Mouse (Mus musculus) regulatory T cell (primary cell): Measurements from ENCODE around the gene Cdsn.
"Not testable (repeated sequence)": the region's sequence is repeated elsewhere in the genome, so short reads cannot be mapped to it uniquely, and the experiment has no call there.

ENCODE experiments used
- in situ Hi-C: fragments of 300-600 bp; cut with MboI, MseI; formaldehyde crosslinking; loops from one replicate; pipeline ENCODE4 v1.15.1; 2025; ENCODE audit warnings: high pct_unique_total_duplicates

Cdsn gene

DNA sequence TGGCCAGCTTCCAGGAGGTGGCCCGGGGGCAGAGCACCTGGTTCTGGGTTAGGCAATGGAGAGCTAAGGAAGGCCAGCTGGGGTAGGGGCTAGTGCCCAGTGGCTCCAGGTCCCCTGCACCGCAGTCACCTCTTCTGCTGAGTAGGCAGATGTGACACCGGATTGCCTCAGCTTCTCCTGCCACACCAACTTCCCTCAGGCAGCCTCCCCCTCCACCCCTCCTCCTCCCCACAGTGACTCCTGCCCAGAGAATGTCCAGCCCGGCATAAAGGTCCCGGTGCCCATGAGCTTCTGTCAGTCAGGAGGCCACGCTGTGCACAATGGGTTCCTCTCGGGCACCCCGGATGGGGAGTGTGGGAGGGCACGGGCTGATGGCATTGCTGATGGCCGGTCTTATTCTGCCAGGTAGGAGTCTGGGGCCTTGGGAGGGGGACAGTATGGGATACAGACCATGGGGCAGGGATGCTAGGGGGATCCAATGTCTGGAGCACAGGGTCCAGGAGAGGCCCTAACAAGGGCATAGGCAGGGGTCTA lies at the start of gene Cdsn:
TSS of gene Cdsn (plus strand) at position 248 of the 534 bp plus-strand sequence.
- in situ Hi-C loops, result no loop called here

DNA sequence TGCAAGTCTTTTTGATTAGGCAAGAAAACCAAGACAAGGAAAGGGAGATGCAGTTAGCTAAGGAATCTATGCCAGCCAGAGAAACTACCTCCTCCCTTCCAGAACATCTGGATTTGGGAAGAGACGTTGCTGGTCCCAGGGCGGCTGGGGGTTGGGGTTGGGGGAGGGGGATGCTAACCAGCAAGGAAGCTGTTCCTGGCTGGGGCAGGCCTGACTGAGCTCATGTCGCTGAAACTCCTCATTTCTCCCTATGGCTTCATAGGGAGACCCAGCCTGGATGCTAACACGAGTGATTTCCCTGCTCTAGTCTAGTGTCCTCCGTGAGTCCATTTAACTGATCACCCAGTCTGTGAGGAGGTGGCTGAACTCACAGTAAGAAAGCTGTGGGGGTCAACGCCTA lies 49.7 kb upstream of the Cdsn start:
- in situ Hi-C loops, result no loop called here

DNA sequence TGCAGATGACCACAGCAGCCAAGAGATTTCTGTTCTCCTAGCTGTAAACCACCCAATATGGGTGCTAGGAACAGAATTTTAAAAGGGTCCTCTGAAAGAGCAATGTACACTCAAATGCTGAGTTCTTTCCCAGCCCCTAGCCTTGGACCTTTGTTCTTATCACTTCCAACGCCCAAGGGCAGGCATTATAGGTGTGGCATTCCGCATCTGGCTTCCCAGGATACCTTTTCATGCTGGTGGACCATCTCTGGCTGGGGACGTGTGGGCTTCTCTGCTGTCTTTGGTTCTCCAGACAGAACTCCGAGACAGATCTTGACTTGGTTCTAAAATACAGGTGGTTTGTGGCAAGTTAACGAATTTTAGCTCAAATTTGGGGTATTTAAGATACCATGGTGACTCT lies 49.2 kb upstream of the Cdsn start:
- in situ Hi-C loops, result no loop called here

DNA sequence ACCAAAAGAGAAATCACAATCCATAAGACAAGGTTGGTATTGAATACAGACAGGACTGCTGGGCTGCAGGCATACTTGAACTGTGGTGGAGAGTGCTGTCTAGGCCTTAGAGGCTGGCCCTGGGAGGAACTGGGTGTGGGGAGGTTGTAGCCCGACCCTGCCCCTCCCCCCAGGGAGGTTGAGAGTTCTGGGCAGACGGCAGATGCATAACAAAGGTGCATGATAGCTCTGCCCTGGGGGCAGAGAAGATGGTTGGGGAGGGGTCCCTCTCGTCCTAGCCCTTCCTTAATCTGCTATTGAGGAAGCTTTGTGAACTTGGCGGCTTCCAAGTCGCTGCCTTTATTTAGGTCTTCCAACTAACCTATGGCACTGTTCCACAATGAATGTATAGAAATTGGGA lies 48.1 kb upstream of the Cdsn start:
- in situ Hi-C loops, result no loop called here

DNA sequence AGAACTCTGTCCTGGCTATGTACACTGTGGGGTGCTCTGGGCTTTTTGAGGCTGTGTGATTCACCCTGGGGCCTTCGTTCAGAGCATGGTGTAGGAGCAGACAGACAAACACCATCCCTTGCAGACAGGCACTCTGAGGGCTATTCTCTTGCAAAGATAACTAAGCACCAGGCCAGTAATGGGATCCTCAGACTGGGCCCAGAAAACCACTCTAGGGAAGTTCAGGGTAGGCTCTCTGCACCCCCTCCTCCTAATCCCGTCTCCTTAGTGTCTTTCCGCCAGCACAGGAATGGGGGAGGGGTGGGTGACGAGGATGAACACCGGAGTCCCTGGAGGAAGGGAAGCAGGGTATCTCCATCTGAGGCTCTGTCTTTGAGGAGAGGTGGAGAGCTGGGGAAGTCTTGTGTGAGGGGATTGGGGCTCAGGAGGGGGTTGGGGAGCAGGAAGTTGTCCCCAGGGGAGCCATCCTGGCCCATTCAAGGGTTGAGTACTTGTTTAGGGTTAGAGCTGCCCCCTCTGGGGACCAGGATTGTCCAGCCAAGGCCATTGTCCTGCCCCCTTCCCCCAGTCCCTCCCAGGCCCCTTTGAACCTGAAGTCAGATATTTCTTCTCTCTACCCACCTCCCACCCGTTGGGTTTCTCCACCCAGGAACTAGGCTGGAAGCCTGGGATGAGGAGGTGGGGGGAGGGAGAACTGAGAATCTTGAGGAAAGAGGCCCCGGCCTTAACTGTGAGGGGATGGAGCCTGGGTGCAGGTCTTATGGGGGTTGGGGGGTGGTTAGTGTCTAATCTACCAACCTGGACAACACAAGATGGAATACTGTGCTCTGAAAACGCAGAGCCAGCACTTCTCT lies 47.1 kb upstream of the Cdsn start:
- in situ Hi-C loops, result no loop called here

DNA sequence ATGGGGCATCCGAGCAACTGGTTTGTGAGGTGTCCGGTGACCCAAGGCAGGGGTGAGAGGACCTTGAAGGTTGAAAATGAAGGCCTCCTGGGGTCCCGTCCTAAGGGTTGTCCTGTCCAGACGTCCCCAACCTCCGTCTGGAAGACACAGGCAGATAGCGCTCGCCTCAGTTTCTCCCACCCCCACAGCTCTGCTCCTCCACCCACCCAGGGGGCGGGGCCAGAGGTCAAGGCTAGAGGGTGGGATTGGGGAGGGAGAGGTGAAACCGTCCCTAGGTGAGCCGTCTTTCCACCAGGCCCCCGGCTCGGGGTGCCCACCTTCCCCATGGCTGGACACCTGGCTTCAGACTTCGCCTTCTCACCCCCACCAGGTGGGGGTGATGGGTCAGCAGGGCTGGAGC lies 46.2 kb upstream of the Cdsn start, which contains the start of gene Pou5f1:
TSS of gene Pou5f1 (plus strand) at position 243 of the 400 bp plus-strand sequence.
- in situ Hi-C loops, result no loop called here

DNA sequence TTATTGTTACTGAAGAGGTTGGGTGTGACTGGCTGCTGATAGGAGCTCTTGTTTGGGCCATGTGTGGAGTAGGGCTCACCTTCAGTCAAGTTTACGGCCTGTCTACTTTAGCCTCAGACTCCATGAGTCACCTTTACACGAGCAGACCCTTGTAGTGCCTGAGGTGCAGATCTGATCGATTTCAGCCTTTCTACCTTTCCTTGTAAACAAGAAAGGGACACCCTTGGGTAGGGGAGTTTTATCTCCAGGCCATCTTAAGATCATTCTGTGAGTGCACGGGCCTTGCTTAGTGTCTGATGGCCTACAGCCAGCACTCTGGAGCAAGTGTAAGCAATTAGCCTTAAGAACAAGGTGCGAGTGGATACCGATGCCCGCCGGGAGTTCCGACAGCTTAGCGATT lies 45.0 kb upstream of the Cdsn start:
- in situ Hi-C loops, result no loop called here

DNA sequence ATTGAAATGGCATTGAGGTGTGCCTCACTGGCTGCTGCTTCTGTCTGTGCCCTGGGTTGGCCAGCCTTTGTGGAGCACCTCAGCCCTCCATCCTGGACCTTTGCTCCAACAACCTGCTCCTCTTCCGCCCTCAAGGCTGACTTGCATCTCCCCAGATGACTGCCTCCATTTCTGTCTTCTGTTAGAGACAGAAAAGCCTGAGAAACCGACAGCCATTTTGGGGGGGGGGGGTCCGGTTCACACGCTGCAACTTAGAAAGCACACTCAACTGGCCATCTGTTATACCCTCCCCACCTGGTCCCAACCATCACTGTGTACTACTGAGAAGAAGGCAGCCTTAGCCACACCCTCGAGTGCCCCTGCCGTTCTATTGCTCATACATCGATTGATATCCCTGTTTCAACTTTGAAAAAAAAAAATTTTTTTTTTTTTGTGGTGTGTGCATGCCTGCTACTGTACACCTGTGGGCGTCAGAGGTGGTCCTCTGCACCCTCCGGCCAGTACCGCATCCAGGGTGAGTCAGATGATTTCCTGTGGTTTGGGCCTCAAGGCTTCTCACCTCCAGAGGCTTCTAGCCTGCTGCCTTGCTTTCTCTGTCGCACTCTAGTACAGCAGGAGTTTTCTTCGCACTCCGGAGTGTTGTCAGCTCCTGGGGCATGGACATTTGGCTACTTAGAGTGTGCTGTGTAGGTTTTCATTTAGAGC lies 44.2 kb upstream of the Cdsn start:
- in situ Hi-C loops, result no loop called here

DNA sequence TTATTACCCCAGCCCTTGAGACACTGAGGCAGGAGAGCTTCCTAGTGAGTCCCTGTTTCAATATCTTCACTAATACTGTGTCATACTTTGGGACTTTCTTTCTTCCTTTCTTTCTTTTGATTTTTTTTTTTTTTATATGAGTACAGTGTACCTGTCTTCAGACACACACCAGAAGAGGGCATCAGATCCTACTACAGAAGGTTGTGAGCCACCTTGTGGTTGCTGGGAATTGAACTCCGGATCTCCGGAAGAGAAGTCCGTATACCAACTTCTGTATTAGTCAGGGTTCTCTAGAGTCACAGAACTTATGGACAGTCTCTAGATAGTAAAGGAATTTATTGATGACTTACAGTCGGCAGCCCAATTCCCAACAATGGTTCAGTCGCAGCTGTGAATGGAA lies 43.6 kb upstream of the Cdsn start:
- in situ Hi-C loops, result not testable (repeated sequence)

DNA sequence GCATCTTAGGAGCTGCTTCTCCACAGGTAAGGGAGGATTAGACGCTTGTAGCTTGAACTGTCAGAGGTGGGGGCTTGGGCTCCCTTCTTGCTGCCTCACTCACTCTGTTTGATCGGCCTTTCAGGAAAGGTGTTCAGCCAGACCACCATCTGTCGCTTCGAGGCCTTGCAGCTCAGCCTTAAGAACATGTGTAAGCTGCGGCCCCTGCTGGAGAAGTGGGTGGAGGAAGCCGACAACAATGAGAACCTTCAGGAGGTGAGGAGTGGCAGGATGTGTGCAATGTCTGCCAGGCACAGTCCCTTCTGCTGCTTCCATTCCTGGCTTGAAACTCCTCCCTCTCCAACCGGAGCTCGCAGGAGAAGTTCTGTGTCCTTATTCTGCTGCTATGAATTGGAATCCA lies 42.6 kb upstream of the Cdsn start:
- in situ Hi-C loops, result no loop called here

DNA sequence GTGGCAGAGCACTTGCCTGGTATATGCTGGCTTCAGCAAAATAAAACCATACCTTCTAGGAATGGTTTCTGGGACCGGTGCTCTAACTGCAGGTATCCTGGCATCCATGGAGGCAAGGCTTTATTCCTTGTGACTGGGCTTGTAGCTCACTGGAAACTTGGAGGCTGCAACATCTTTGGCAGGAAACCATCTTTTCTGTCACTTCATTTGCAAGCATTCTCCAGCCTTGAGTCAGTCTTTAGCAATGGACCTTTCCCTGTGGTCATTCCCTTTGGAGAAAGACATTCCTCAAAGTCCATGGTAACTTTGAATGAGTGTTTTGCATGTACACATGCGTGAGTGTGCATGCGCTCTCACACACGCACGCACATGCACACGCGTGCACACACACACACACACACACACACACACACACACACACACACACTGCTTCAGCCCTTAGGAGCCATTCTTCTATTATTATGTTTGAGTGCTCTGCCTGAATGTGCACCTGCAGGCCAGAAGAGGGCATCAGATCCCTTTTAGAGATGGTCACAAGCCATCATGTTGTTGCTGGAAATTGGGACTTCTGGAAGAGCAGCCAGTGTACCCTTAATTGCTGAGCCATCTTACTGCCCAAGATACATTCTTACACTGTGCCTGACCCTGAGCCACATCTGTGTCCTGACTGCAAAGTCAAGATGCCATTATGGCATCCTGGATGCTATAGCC lies 38.9 kb upstream of the Cdsn start:
- in situ Hi-C loops, result no loop called here

DNA sequence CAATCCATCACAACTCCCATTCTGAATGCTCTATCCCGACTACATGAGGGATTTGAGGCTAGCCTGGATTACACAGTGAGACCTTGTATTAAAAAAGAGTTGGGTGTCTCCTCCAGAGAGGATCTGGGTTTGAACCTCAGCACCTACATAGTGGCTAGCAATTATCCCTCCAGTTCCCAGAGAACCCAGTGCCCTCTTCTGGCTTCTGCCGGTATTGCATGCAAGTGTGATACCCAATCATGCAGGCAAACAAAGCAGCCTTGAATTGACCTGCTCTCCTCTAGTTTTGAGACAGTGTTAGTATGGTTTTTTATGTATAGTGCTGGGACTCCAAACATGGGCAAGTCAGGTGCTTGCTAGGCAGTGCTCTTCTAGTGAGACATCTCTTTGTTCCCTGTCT lies 38.0 kb upstream of the Cdsn start:
- in situ Hi-C loops, result no loop called here

DNA sequence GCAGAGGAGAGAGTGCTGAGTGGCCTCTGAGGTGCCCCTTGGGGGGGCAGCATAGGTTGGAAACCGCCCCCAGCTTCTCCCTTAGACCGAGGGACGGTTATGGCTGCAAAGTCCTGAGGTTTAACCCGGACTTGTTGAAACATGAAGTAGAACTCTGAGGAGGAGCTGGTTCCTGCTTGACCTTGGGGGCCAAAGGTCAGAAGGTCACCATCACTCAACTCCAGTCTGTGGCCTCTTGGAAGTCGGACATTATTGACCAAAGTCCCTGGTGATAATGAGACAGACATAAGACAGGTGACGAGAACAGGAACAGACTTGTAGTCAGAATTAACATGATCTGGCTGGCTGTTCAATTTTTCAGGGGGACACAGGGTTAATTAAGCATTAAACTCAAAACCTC lies 37.2 kb upstream of the Cdsn start:
- in situ Hi-C loops, result loop anchor here (5.0 kb wide), 1 partner anchor 47 kb away; no protein-coding TSS in a partner anchor

DNA sequence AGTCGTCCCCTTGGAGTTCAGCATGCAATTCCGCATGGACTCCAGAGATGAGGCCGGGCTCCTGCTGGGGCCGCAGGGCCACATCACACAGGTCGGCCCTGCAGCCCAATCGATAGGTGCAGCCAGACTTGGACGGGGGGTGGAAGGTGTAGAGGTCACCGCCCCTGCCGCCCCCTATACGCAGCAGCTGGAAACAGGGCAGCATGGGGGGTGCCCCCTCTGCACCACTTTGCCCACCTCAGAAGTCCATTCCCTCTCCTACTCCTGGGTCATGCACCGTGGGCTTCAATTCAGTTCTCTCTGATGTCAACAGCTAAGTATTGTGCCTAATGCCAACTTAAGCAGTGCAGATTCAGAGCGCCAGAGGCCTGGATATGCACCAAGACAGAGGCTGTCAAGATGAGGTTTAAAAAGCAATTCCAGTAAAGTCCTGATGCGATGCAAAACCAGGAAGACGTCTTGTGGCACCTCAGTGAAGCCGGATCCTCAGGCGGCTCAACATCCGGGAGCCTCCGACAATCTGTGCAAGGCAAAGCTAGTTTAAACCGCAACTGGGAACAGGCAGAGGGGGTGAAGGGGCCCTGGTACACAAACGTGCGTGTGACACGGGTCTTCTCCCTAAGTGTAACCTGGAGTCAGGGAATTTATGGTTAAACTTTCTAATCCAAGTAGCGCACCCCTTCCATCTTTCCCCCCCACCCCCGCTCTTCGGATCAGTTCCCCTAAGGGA lies 35.9 kb upstream of the Cdsn start:
- in situ Hi-C loops, result loop anchor here (5.0 kb wide), 1 partner anchor 49 kb away; no protein-coding TSS in a partner anchor

DNA sequence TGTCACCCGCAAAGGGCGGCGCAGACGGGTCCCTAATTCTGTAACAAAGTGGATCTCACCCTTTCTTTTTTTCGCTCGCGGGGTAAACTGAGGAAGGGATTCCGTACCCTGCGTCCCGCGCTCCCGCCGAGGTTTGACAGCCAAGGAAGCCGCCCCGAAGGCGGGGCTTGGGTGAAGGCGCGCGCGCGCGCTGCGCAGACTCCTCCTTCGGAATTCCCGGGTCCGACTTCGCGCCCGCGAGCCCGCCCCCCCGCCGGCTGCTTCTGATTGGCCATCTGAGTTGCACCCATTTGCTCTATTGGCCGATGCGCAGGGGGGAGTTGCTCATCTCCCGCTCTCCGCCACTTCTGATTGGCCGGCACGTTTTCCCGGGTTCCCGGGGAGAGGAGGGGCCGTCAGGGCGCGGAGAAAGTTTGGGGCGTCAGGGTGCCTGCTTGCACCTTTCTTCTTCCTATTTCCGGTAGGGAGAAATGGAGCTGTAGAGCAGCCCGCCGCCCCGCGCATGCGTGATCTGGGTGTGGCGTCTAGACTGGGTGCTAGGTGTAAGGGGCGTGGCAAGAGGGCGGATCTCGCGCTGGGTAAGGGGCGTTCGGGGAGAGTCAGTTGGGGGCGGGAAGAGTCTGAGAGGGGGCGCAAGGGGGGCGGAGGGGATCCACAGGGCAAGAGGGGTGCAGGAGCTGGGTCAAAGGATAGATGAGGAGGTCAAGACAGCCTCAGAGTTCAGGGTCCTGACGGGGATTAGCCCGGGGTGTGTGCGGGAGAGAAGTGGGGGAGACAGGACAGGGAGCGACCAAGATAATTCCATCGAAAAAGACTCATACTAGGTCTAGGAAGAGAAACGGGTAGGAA lies 35.1 kb upstream of the Cdsn start, which contains the start of the genes Tcf19 and Cchcr1:
TSS of gene Tcf19 (minus strand) at position 173 of the 849 bp plus-strand sequence.
TSS of gene Cchcr1 (plus strand) at position 449 of the 849 bp plus-strand sequence.
- in situ Hi-C loops, result loop anchor here (5.0 kb wide), 1 partner anchor 50 kb away; no protein-coding TSS in a partner anchor

DNA sequence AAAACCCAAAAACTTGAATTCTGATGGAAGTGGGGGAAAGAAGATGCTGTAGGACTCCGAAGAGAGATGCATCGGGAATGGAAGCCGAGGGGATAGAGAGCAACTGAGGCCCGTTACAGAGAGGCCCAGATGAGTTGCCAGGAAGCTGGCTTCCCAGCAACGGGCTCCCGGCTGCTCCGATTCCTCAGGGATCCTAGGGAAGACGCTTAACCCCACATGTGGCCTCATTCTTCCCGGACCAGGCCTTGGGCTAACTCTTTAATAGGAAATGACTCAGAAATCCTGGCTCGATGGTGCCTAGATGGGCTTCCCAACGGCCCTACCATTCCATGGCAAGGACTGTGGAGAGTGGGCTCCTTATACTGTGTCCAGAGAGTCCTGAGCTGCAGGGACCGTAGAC lies 34.4 kb upstream of the Cdsn start:
- in situ Hi-C loops, result loop anchor here (5.0 kb wide), 1 partner anchor 50 kb away; no protein-coding TSS in a partner anchor

DNA sequence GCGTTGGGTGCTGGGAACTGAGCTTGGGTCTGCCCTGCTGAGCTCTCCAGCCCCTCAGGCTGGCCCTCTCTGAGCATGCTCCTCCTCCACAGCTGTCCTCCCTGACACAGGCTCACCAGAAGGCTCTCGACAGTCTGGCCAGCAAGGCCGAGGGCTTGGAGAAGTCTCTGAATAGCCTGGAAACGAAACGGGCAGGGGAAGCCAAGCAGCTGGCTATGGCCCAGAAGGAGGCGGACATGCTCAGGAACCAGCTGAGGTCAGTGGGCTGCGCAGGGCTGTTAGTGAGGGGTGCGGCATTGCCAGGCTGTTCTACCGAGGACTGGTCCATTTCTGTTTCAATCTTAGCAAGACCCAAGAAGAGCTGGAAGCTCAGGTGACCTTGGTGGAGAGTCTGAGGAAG lies 27.6 kb upstream of the Cdsn start:
- in situ Hi-C loops, result no loop called here

DNA sequence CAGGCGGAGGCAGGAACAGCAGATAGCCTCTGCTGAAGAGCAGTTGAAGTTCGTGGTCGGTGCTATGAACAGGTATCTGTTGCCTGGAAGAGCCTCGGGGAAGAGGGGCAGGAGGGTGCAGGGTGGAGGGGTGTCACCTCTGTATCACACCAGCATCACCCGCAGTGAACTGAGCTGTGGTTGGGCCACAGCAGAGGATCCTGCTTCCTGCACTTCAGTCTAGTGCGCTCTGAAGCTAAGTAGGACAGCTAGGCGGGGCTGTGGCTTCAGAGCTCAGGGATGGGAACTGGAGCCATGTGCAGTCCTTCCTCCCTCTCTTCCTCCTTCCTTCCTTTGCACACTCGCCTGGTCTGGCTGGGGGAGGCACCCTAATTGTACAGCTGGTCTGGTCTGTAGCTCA lies 25.3 kb upstream of the Cdsn start:
- in situ Hi-C loops, result loop anchor here (25.0 kb wide), 1 partner anchor 839 kb away; no protein-coding TSS in a partner anchor

DNA sequence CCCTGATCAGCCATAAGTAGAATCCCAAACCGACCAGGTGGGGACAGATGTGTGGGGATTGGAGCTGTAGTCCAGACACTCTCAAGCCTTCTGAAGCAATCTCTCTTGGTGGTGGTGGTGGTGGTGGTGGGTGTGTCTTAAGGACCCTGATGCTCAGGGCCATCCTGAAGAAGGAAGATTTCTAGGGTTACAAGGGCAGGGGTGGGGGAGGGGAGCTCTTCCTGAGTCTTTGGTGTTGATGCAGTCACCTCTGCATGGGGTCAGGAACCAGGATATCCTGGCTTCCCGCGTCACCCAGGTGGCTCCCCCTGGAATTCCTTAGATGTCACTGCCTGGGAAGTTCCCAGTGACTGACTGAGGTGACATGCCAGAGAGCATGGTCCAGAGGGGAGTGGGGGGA lies 19.6 kb upstream of the Cdsn start:
- in situ Hi-C loops, result loop anchor here (25.0 kb wide), 1 partner anchor 845 kb away; no protein-coding TSS in a partner anchor

DNA sequence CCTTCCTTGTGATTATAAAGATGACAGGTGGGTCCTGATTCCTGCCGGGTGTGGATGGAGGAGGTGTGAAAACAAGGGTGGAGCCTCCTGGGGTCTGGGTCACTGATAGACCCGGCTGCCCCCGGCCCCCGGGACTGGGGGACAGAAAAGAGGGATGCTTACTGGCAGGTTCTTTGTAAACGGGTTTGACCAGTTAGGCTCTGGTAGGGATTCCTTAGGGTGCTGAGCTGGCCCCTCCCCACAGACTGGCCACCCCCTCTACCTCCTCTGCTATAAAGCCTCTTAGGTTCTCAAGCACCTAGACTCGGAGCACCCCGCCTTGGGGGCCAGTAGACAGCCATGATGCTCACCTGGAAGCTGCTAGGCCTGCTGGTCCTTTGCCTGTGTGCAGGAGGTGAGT lies 19.0 kb upstream of the Cdsn start, which contains the start of gene Psors1c2:
TSS of gene Psors1c2 (plus strand) at position 301 of the 400 bp plus-strand sequence.
- in situ Hi-C loops, result loop anchor here (25.0 kb wide), 1 partner anchor 846 kb away; no protein-coding TSS in a partner anchor
